Mouse (Mus musculus) inflammation-experienced regulatory T-cells (primary cell): Measurements from ENCODE around the gene Gtf2a1l. TPM values are rescaled to one million over a fixed set of nuclear protein-coding genes. Genes with fewer than 3 reads are reported as not detected.

ENCODE experiments used
- polyA plus RNA-seq, 2 experiments: library from polyadenylated mRNA; unstranded; fragments of 100-300 nt; shearing (Covaris generic); gene quantifications; one replicate each; pipeline ENCODE4 v1.2.1; 2017

Gtf2a1l gene
- under 1 TPM; 0.61 to 0.67 TPM for polyA plus RNA-seq

GRCm38 (mm10) chr17:88668452-88668851 lies at the start of gene Gtf2a1l:
Gtf2a1l (plus strand) TSS chr17:88668660.

Other genes with a start within 250 kb of the Gtf2a1l start
- gene Foxn2, start 227.9 kb upstream of the Gtf2a1l start, polyA plus RNA-seq = 10 to 100 TPM; 21.7 to 34.9 TPM
- 10 to 100 TPM; 29.8 to 30.8 TPM for gene Ppp1r21, start 138.5 kb upstream of the Gtf2a1l start, polyA plus RNA-seq
- gene Ston1, start 71.0 kb upstream of the Gtf2a1l start, polyA plus RNA-seq = 1 to 10 TPM; 1.5 to 2.4 TPM
- gene Lhcgr, start 123.3 kb downstream of the Gtf2a1l start, polyA plus RNA-seq = under 1 TPM; 0.09 to 0.28 TPM